Mouse (Mus musculus): ENCODE measurements at regions not wholly inside any gene's neighbourhood (a gene's known extent, or its start where the extent isn't known, plus 50 kb on each side); places are given as distances from the start of the nearest gene placed in this dataset.

DNA sequence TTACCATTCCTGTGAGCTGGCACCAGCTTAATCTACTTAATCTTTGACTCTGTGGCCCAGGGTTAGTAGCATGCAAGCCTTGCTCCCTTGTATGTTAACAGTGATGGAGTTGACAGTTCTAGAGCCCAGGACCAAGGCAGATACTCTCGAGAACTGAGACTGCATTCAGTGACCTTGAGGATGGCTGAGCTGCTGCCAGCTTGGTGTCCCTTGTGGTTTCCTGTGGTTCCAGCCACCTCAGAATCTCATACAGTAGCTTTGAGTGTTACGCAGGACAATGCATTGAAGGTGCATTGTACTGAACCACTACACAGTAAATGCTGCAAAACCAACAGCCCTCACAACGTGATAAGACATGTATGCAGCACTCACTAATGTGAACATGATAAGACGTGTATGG lies 90.6 kb downstream of the Zfp706 start:
- DNase-seq (ENCODE audit: low spot score), result no peak

DNA sequence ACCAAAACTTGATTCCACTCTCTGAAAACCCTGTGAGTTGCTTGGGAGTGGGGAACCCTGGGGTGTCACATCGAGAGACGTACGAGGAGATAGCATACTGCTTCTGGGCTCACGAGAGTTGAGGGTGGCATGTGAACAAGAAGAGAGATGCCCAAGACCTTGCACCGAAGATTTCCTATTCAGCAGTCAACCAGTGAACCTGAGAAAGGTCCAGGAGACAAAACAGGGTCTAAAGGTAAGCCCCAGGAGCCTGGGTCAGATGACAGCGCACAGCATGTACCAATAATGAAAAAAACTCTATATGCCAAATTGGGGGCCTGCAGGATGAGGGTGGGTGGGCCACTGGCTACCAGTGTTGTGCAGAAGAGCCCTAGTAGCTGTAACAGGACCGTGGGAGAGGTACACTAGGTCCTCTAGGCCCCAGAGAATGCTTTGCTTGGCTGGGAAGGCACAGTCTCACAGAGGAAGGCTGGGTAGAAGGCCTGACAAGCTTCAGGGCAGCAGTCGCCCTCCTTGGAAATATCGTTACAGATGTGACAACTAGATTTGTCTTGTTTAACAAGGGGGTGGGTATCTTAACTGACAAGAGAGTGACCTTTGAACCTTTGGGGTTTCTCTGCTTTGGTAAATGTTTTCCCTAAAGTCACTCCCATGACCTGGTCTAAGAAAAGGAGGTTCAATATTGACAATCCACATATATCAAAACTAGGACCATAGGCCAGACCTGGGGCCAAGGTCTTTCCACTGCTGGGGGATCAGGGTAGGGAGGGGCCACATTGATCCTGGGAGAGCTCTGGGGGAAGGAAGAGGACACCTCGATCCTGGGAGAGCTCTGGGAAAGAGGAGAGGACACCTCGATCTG lies 93.1 kb downstream of the Zfp706 start:
- DNase-seq (ENCODE audit: low spot score), result no peak

DNA sequence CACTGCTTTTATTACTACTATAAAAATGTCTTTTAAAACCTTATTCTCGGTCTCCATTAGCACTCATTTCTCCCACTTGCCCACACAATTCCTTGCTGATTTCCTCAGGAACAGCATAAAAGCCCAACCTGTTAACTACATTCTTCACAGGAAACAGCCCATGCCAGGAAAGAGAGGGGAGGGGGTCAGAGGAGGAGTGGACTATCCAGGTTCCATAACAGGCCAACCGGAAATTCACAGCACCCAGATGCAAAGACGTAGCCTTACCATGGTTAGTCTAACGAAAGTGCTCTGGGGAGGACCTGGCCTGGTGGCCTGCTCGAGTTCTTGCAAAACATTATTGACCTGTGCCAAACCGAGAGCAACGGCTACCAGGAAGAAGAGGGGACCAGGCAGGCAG lies 94.3 kb downstream of the Zfp706 start:
- no peak for DNase-seq (ENCODE audit: low spot score)

DNA sequence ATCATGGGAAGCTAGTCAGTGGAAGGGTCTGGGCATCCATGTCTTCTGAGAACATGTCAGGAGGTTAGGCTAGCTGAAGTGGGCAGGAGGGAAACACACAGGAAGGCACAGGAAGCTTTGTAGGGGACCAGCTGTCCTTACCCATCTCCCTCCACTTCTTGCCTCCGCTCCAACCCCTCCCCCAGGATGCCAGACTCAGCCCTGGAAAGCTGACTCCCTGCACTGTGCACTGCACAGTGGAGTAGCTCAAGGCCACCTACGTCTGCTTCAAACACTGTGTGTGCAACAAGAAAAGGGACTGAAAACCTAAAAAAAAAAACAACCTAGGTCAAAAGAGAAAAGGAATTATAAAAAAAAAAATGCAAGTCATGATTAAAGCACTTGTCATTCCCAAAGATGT lies 97.3 kb downstream of the Zfp706 start:
- DNase-seq (ENCODE audit: low spot score), result no peak

DNA sequence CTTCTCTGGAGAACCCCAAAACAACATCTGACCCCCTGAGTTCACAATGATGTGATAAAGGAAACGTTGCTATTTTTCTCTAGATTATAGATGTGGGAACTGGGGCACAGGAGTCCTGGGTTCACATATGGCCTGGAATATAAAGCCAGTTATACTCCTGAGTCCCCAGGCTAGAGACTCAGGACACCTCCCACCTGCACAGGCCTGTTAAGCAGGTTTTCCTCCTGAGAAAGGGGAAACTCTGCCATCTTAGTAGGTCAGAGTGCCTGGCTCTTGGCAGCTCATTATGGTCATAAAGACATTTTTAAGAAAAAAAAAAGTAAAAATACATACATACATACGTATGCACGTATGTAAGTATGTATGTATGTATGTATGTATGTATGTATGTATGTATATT lies 98.1 kb downstream of the Zfp706 start:
- DNase-seq (ENCODE audit: low spot score), result no peak

DNA sequence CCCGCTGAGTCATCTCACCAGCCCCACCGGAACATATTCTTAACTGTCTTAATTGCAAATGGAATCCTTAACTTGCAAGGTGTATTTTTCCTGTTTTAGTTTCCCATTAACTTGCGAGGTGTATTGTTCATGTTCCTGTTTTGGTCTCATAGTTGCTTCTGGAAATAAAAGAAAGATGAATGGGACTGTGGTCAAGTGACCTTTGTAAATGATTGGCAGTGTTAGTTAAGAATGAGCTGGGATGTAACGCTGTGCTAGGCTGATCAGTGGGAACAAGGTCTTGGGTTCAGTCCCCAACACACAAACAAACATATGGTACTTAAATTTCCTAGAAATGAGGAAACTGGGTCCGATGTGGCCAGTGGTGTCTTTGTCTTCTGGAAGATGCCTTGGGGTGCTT lies 100.8 kb downstream of the Zfp706 start:
- no peak for DNase-seq (ENCODE audit: low spot score)

DNA sequence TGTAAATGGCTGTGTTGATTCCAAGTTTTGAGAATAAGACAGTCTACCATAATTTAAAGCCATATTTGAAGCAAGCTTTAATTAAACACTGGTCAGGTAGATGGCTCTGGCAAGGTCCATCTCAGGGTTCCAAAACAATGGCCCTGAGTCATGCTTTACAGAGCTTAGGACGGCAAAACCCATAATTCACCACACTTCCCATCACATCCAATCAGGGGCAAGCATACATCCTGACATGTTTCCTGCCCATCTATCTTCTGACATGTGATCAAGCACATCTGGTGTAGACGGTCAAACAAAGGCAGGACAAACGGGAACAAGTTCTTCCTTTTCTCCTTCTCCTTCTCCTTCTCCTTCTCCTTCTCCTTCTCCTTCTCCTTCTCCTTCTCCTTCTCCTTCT lies 101.5 kb downstream of the Zfp706 start:
- DNase-seq (ENCODE audit: low spot score), result no peak

DNA sequence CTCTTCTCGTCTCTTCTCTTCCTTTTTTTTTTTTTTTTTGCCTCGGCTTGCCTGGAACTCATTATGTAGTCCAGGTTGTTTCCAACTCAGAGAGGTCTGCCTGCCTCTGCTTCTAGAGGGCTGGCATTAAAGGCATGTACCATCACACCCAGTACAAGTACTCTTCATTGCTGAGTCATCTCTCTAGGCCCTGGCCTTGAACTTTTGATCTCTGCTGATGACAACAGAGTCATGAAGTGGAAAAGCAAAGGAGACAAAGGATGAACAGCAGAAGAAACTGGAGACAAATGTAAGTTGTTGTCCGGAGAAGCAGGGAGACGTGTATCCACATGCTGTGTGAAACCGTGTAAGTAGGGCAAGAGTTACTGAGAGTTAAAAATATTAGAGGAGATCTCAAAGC lies 103.7 kb downstream of the Zfp706 start:
- DNase-seq (ENCODE audit: low spot score), result no peak

DNA sequence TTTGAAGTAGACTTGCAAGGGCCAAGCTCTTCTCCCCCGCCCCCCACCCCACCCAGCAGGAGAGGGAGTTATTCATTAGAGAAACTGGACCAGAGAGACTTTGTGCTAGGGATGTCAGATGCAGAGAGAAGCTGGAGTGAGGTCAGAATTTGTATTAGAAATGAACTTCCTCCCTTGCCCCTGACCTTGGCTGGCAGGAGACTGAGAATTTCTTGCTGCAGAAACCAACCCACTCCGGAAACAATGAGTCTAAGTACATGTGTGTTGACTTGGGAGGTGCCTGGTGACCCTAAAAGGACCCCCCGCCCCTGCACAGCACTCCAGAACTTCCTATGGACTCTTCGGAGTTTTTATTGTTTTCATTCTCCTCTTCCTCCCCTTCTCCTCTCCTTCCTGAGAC lies 104.3 kb downstream of the Zfp706 start:
- DNase-seq (ENCODE audit: low spot score), result no peak

DNA sequence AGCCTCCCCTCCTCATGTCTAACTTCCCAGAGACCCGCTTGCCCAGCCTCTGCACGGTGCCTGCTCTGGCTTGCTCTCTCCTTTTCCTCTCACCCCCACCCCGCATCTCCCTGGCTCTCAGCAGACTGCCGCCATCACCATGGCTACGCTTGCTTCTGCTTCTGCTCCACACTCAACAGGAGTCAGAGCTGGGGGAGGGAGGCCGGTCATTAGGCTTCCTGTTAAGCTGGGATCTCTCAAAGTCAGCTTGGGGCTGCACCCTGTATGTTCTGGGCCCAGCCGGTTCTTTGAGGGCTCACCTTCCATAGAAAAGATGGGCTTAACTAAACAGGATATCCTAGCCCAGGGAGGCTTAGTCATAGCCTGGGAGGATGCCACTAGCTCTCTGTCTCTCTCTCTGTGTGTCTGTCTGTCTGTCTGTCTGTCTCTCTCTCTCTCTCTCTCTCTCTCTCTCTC lies 105.7 kb downstream of the Zfp706 start:
- no peak for DNase-seq (ENCODE audit: low spot score)

DNA sequence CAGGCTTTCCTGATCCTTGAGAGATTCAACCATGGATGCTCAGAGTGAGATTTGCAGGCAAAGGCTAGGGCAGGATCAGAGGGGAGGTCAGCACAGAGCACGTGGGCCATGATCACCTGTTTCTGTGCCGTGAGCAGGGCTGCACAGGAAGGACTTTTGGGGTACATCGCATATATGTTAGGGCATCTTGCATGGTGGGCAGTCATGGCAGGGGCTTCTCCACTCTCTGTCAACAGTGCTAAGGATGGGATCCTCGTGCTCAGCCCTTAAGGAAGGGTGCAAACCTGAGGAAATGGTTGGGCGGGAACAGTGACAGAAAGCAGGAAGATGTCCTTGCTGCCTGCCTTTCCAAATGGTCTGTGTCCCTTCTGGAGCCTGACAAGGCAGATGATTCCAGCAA lies 106.2 kb downstream of the Zfp706 start:
- DNase-seq (ENCODE audit: low spot score), result no peak

DNA sequence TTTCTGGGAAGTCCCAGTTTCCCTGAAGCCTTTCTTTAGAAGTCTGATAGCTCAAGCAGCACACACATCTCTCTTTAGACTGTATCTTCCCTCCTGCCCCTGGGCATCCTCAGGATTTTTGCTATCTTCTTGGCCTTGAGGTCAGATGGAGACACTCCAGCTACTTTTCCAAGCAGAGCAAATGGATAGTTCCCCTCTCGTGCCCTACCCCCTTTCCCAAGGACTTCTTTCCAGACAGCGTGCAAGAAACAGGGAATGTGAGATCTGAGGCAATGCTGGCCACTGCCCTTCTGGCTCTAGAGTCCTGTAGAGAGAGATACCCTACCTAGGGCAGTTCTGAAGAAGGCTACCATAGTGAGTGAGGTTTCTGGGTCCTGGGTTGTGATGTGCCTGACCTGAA lies 106.6 kb downstream of the Zfp706 start:
- DNase-seq (ENCODE audit: low spot score), result no peak

DNA sequence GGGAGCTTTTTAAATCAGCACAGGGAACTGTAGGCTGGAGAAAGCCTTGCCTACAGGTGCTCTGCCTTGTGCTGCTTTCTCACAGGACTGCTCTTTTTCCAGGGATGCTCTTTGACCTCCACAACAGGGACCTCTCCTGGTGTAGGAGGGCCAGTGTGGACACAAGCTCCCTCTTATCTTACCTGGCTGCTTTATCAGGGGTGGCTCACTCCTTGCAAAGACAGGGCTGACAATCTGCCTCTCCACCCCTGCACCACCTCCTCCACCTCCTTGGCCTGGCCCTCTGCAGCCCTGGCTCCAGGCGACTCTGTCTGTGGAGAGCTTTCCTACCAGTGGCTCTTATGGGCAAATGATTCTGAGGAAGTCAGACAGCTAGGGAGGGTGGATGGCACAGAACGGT lies 107.7 kb downstream of the Zfp706 start:
- DNase-seq (ENCODE audit: low spot score), result no peak

DNA sequence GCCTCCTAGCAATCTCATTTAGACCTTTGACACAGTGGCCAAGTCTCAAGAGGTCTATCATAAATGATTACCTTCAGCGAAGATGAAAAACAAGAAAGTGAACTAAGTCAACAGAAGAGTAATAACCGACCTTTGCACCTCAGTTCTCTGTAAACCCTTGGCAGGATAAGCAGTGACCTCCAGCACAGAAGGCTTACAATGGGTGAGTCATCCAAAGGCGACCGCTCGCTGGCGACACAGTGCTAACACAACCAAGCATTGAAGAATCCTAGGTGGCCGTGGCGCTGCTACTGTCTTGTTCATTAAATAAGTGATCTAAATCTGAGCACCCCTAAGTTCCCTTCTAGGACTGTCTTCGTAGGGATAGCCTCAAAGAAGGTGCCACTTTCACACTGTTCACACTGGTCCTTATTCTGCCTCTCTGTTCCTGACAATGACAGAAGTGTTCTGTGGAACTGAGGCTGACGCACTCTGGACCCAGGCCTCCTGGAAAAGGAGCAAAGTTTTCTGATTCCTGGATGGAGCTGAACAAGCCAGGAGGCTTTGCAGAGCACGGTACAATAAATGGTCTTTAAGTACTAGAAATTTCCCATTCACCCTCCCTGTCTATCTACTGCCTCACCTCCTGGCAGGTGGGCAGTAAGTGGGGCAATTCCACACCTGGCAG lies 108.6 kb downstream of the Zfp706 start:
- no peak for DNase-seq (ENCODE audit: low spot score)

DNA sequence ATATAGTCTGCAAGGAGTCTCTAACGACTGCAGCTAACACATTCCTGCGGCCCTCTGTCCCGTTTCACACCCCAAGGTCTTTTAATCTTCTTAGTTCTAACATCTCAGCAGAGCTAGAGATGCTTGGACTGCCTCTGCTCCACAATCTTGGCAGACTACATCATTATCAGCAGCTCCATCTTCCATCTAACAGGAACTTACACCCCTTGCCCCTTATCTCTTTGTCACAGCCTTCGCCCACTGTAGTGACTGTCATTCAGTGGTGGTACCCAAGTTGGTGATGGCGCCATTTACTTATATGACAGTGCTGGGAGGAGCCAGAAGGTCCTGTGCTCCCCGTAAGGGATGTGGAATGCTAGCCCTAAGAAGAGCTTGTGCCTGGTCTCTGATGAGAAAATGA lies 109.2 kb downstream of the Zfp706 start:
- no peak for DNase-seq (ENCODE audit: low spot score)

DNA sequence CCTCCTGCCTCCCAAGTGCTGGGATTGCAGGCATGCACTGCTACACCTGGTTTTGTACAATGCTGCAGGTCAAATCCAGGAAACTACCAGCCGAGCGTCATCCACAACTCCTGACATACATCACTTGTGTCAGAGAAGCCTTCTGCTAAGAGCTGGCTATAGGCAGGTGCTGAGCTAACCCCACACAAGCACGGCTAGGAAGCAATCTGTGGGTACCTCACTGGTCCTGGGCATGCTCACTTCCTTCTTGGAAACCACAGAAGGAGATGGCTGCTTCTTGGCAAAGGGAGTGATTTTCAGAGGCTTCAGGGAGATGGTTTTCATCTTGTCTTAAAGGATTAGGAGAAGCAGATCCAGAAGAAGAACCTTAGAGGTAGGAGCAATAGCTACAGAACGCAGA lies 111.3 kb downstream of the Zfp706 start:
- no peak for DNase-seq (ENCODE audit: low spot score)

DNA sequence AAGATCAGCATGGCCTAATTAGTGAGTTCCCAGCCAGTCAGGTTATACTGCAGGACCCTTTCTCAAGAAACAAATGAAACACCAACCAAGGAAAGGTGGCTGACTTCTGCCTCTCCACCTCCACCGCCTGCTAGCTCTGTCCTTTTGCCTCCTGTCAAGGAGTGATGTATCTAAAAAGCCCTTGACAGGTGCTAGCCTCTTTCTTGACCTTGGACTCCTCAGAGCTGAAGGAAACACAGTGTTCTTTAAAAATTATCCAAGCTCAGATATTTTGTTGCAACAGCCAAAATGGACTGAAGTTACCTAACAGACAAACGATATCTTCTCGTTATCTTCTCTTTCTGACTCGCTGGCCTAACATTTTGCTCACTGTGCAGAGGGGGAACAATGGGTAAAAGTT lies 112.5 kb downstream of the Zfp706 start:
- no peak for DNase-seq (ENCODE audit: low spot score)

DNA sequence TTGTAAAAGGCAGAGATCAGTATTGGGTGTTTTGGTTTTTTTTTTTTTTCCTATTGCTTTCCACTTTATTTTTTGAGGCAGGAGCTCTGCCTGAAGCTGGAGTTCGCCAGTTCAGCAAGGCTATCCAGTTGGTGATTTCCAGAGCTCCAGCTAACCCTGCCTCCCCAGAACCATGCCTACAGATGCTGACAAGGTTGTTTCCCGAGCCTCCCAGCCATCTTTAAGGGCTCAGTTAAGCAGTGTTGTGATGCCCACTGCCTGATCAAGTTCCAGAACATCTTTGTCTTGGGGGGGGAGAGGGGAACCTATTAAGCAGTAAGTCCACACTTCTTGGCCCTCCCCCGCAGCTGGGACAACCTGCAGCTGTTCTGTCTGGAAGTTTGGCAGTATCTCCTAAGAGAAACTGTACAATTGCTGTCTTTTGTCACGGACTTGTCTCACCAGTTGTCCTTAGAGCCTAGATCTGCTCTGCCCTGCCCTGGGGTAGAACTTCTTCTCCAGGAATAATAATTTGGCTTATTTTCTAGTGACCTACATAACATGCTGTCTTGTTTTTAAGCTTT lies 114.1 kb downstream of the Zfp706 start:
- DNase-seq (ENCODE audit: low spot score), result no peak

DNA sequence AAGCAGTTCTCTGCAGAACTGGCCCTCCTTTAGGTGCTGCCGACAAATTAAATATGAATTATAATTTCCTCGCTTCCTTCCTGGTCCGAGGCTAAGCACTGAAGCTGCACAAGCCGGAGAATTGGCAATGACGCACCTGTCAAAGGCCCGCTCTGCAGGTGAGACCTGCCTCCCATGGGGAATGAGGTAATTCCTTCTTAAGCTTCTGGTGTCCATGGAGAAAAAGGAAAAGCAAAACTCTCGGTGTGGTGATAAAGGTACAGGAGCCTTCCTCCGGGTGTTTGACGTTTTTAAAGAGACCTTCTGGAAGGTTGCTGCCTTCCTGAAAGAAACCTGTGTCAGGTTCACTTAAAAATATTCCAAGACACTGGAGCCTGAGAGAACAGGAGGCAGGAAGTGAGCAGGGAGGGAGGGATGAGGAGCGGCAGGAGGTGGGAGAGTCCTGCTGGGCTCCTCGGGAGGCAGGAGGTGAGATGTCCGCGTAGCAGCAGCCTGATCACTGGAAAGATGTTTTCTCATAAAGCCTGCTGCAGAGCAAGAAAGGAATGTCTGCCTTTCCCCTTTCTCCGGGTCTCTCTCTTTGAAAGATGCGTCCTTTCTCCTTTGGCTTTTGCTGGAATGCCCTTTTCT lies 114.9 kb downstream of the Zfp706 start:
- DNase-seq (ENCODE audit: low spot score), result no peak

DNA sequence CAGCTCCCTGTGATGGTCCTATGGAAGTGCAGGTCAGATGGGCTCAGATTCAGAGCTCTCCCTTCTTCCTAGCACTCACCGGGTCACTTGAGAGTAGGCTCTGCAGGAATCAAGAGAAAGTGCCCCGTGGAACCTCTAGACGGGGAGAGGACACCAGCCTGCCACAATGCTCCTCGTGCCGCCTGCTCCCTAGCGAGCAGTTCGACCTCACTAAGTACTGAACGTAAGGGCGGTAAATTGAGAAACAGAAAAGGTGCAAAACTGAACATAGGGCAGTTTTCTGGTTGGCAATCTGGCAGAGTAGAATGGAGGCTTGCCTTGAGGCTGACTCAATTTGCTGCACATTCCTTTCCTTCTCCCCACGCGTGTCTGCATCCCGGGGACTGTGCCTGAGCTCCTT lies 115.7 kb downstream of the Zfp706 start:
- DNase-seq (ENCODE audit: low spot score), result no peak

DNA sequence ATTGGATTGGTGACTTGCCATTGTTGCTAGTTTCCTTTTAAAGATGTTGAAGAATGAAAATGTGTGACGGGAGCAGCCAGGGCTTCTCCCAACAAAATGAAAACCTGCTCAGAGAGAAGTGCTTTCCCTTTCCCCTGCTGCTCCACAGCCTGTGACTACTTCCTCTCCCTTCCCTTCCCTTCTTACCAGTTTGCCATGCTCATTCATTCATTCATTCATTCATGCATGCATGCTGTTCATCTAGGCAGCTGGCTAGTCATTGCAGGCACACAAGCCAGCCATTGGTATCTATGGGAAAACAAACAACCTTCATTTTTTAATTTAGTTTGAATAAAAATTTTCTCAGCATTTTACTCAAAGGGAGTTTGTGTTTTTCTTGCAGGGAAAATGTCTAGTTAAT lies 116.3 kb downstream of the Zfp706 start:
- DNase-seq (ENCODE audit: low spot score), result no peak

DNA sequence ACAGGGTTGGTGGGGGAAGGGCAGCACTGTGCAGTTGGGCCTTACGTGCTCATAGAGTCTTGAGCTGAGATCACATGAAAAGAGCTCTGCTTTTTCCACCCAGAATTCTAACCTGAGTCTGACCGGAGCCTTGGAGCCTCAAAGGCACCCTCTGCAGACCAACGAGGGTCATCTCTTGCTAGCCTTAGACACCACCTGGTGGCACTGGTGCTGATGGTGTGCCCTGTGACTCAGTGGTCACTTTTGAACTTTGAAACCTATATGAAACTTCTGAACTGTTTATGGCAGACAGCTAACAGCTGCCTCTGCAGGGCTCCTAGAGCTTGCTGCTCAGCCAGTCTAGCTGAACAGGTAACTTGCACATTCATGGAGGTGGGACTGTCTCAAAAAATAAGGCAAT lies 118.5 kb downstream of the Zfp706 start:
- DNase-seq (ENCODE audit: low spot score), result no peak
